Mouse (Mus musculus) central nervous system, embryonic 14 days (tissue): ENCODE results near the gene Pon1. TPM values are rescaled to one million over a fixed set of nuclear protein-coding genes. Genes with fewer than 3 reads are reported as not detected.

Experiments used
- polyA plus RNA-seq: library from polyadenylated mRNA; depleted of rRNA; stranded (reverse); fragments of >200 nt; gene quantifications from 2 replicates; pipeline ENCODE4 v1.2.3, GENCODE M21; 2012; rRNA removed

Gene Pon1
- polyA plus RNA-seq = 0.18 and 0.37 TPM in 2 replicates

DNA sequence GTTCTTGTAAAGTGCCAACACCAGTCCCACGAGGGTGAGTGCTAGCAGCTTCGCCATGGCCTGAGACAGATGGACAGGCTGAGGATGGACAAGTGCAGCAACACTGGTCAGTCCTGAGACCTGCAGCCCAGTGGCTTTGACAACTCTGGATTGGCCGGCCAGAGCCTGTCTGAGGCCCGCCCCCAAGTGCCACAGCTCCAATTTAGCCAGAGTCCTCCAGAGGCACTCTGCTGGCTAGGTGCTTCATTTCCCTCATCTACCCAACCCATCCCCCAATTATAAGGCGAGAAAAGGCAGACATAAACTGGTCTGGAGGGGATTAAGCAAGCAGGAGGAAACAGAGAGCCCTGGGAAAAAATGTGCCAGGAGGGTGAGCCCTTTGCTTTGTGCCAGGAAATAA is at the start of gene Pon1:
TSS of gene Pon1 (minus strand) at position 254 of the 400 bp plus-strand sequence.

Other genes with a start within 250 kb of the Pon1 start
- gene Pon3, start 62.3 kb upstream of the Pon1 start, polyA plus RNA-seq = 3.1 and 3.7 TPM in 2 replicates
- 12.4 and 16.2 TPM in 2 replicates for gene Pon2, start 104.5 kb upstream of the Pon1 start, polyA plus RNA-seq
- 18.7 and 21.4 TPM in 2 replicates for gene Asb4, start 189.4 kb upstream of the Pon1 start, polyA plus RNA-seq